Mouse (Mus musculus): ENCODE data around the gene 4930519P11Rik. TPM values are rescaled to one million over a fixed set of nuclear protein-coding genes. Genes with fewer than 3 reads are reported as not detected.

Gene 4930519P11Rik
- total and polyA plus RNA-seq, 2 experiments from 2014 or later: not detected

- 39% methylated on average over 3 of the region's 3 CpGs for WGBS
- Histone ChIP-seq H3K36me3 (replicated peaks; ENCODE audit: control insufficient read depth, insufficient read depth, low read length) (peaks cover 11% of the 10 kb centered on the region), H3K4me2 (ENCODE audit: low read depth, low read length) (no peak overlapping the region), H3K27me3 (ENCODE audit: control insufficient read depth, insufficient read depth, low read length) (no peaks in the 10 kb centered on the region), H3K4me1 (ENCODE audit: control insufficient read depth, insufficient read depth) (no peaks in the 10 kb centered on the region), H3K9me3 (replicated peaks; ENCODE audit: control insufficient read depth, low read length) (no peaks in the 10 kb centered on the region), H3K27ac (ENCODE audit: low read depth) (no peak overlapping the region), H3K4me3 (ENCODE audit: low read depth, low read length) (no peak overlapping the region), H3K9ac (replicated peaks; ENCODE audit: low read depth, low read length) (no peak overlapping the region)
- TF ChIP-seq CTCF (IDR thresholded peaks at IDR 0.05; ENCODE audit: low read depth): peak; percentile 42
- no peak for TF ChIP-seq EP300 (IDR thresholded peaks at IDR 0.05; ENCODE audit: low read depth)
- DNase-seq (ENCODE audit: low spot score): no peak
- no peak; the same call in 1 of the 2 replicates for ATAC-seq (ENCODE audit: insufficient read depth, low read depth)
Measured at GRCm38 (mm10) chr2:154648086-154648485, 34.8 kb upstream of the 4930519P11Rik start.

DNA sequence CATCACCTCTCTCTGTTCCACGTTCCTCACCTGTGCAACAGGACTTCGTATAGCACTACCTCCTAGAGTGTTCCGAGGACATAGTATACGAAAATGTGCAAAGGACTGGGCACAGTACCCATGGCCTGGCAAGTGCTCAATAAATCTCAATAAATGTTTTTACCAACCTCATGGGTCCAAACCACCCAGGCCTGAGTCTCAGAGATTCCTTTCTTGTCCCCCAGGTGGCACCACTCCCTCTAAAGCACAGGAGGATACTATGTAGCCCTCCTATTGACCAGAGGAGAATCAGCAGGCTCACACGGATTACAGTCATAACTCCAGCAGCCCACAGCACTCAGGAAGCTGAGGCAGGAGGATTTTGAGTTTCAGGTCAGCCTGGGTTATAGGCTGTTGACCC lies 33.4 kb upstream of the 4930519P11Rik start:
- no peak overlapping the region for H3K4me2 ChIP-seq (ENCODE audit: low read depth, low read length)
- H3K9ac ChIP-seq (replicated peaks; ENCODE audit: low read depth, low read length): no peak overlapping the region
- H3K4me3 ChIP-seq (ENCODE audit: low read depth, low read length): no peak overlapping the region
- no peak overlapping the region for H3K27ac ChIP-seq (ENCODE audit: low read depth)
- peak; percentile 46 for TF ChIP-seq CTCF (IDR thresholded peaks at IDR 0.05; ENCODE audit: low read depth)
- no peak for TF ChIP-seq EP300 (IDR thresholded peaks at IDR 0.05; ENCODE audit: low read depth)
- H3K9me3 ChIP-seq (replicated peaks; ENCODE audit: control insufficient read depth, low read length): no peaks in the 10 kb centered on the region
- H3K27me3 ChIP-seq (ENCODE audit: control insufficient read depth, insufficient read depth, low read length): no peaks in the 10 kb centered on the region
- H3K4me1 ChIP-seq (ENCODE audit: control insufficient read depth, insufficient read depth): no peaks in the 10 kb centered on the region
- DNase-seq (ENCODE audit: low spot score): no peak
- no peak for ATAC-seq (ENCODE audit: insufficient read depth, low read depth)
- 74% methylated on average over 5 of the region's 5 CpGs for WGBS
- peaks cover 11% of the 10 kb centered on the region for H3K36me3 ChIP-seq (replicated peaks; ENCODE audit: control insufficient read depth, insufficient read depth, low read length)

- H3K36me3 ChIP-seq (replicated peaks; ENCODE audit: control insufficient read depth, insufficient read depth, low read length): peaks cover 28% of the 10 kb centered on the region
- no peak overlapping the region for H3K27ac ChIP-seq (ENCODE audit: low read depth)
- H3K9me3 ChIP-seq (replicated peaks; ENCODE audit: control insufficient read depth, low read length): no peaks in the 10 kb centered on the region
- no peaks in the 10 kb centered on the region for H3K4me1 ChIP-seq (ENCODE audit: control insufficient read depth, insufficient read depth)
- DNase-seq (ENCODE audit: low spot score) (no peak), ATAC-seq (ENCODE audit: insufficient read depth, low read depth) (no peak)
- no peaks in the 10 kb centered on the region for H3K27me3 ChIP-seq (ENCODE audit: control insufficient read depth, insufficient read depth, low read length)
- TF ChIP-seq CTCF (IDR thresholded peaks at IDR 0.05; ENCODE audit: low read depth) (no peak), EP300 (IDR thresholded peaks at IDR 0.05; ENCODE audit: low read depth) (no peak)
- H3K9ac ChIP-seq (replicated peaks; ENCODE audit: low read depth, low read length): no peak overlapping the region
- H3K4me3 ChIP-seq (ENCODE audit: low read depth, low read length): no peak overlapping the region
- 55% methylated on average over 6 of the region's 6 CpGs for WGBS
- no peak overlapping the region for H3K4me2 ChIP-seq (ENCODE audit: low read depth, low read length)
Measured at GRCm38 (mm10) chr2:154642712-154643385, 29.6 kb upstream of the 4930519P11Rik start.

DNA sequence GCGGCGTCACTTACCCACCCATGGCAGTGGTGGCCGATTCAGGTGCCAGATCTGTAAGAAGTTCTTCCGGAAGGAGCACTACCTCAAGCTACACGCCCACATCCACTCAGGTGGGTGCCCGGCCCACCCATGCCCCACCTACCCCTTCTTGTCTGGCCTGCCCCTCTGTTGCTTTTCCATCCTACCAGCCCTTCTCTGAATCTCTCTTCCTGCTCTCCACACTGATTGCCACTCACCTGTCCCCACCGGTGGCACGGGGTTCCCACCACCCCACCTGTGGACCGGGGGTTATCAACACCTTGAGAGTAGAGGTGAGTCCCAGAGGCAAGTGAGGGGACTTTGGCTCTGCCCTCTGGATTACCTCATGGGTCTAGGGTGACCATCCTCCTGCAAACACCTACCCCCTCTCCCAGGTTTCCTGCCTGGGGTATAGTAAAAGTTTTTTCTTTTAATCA lies 28.8 kb upstream of the 4930519P11Rik start:
- H3K27me3 ChIP-seq (ENCODE audit: control insufficient read depth, insufficient read depth, low read length): no peaks in the 10 kb centered on the region
- no peaks in the 10 kb centered on the region for H3K9me3 ChIP-seq (replicated peaks; ENCODE audit: control insufficient read depth, low read length)
- WGBS: 95% methylated on average over 9 of the region's 9 CpGs
- ATAC-seq (ENCODE audit: insufficient read depth, low read depth): no peak
- no peak overlapping the region for H3K9ac ChIP-seq (replicated peaks; ENCODE audit: low read depth, low read length)
- no peak for TF ChIP-seq EP300 (IDR thresholded peaks at IDR 0.05; ENCODE audit: low read depth)
- no peak for TF ChIP-seq CTCF (IDR thresholded peaks at IDR 0.05; ENCODE audit: low read depth)
- peaks cover 31% of the 10 kb centered on the region for H3K36me3 ChIP-seq (replicated peaks; ENCODE audit: control insufficient read depth, insufficient read depth, low read length)
- no peak overlapping the region for H3K4me3 ChIP-seq (ENCODE audit: low read depth, low read length)
- H3K27ac ChIP-seq (ENCODE audit: low read depth): no peak overlapping the region
- H3K4me1 ChIP-seq (ENCODE audit: control insufficient read depth, insufficient read depth): no peaks in the 10 kb centered on the region
- no peak for DNase-seq (ENCODE audit: low spot score)
- H3K4me2 ChIP-seq (ENCODE audit: low read depth, low read length): no peak overlapping the region

- no peak for ATAC-seq (ENCODE audit: insufficient read depth, low read depth)
- H3K4me1 ChIP-seq (ENCODE audit: control insufficient read depth, insufficient read depth): no peaks in the 10 kb centered on the region
- H3K27me3 ChIP-seq (ENCODE audit: control insufficient read depth, insufficient read depth, low read length): no peaks in the 10 kb centered on the region
- H3K9me3 ChIP-seq (replicated peaks; ENCODE audit: control insufficient read depth, low read length): no peaks in the 10 kb centered on the region
- H3K4me3 ChIP-seq (ENCODE audit: low read depth, low read length): no peak overlapping the region
- DNase-seq (ENCODE audit: low spot score): no peak
- no peak overlapping the region for H3K27ac ChIP-seq (ENCODE audit: low read depth)
- H3K4me2 ChIP-seq (ENCODE audit: low read depth, low read length): no peak overlapping the region
- 87% methylated on average over 8 of the region's 8 CpGs for WGBS
- no peak overlapping the region for H3K9ac ChIP-seq (replicated peaks; ENCODE audit: low read depth, low read length)
- TF ChIP-seq CTCF (IDR thresholded peaks at IDR 0.05; ENCODE audit: low read depth): no peak
- no peak for TF ChIP-seq EP300 (IDR thresholded peaks at IDR 0.05; ENCODE audit: low read depth)
- peaks cover 36% of the 10 kb centered on the region for H3K36me3 ChIP-seq (replicated peaks; ENCODE audit: control insufficient read depth, insufficient read depth, low read length)
Measured at GRCm38 (mm10) chr2:154641176-154641575, 27.9 kb upstream of the 4930519P11Rik start.

- no peak overlapping the region for H3K27ac ChIP-seq (ENCODE audit: low read depth)
- no peak overlapping the region for H3K4me3 ChIP-seq (ENCODE audit: low read depth, low read length)
- H3K4me2 ChIP-seq (ENCODE audit: low read depth, low read length): no peak overlapping the region
- peaks cover 43% of the 10 kb centered on the region for H3K36me3 ChIP-seq (replicated peaks; ENCODE audit: control insufficient read depth, insufficient read depth, low read length)
- DNase-seq (ENCODE audit: low spot score) (no peak), ATAC-seq (ENCODE audit: insufficient read depth, low read depth) (no peak)
- TF ChIP-seq CTCF (IDR thresholded peaks at IDR 0.05; ENCODE audit: low read depth): no peak
- no peak for TF ChIP-seq EP300 (IDR thresholded peaks at IDR 0.05; ENCODE audit: low read depth)
- no peaks in the 10 kb centered on the region for H3K27me3 ChIP-seq (ENCODE audit: control insufficient read depth, insufficient read depth, low read length)
- no peaks in the 10 kb centered on the region for H3K9me3 ChIP-seq (replicated peaks; ENCODE audit: control insufficient read depth, low read length)
- no peak overlapping the region for H3K9ac ChIP-seq (replicated peaks; ENCODE audit: low read depth, low read length)
- WGBS: 88% methylated on average over 4 of the region's 4 CpGs
- no peaks in the 10 kb centered on the region for H3K4me1 ChIP-seq (ENCODE audit: control insufficient read depth, insufficient read depth)
Measured at GRCm38 (mm10) chr2:154639115-154639514, 25.9 kb upstream of the 4930519P11Rik start.

All from heart, postnatal 0 days (tissue).